ENCODE assay signal across 10 mouse cellular contexts in the genomic region with DNA sequence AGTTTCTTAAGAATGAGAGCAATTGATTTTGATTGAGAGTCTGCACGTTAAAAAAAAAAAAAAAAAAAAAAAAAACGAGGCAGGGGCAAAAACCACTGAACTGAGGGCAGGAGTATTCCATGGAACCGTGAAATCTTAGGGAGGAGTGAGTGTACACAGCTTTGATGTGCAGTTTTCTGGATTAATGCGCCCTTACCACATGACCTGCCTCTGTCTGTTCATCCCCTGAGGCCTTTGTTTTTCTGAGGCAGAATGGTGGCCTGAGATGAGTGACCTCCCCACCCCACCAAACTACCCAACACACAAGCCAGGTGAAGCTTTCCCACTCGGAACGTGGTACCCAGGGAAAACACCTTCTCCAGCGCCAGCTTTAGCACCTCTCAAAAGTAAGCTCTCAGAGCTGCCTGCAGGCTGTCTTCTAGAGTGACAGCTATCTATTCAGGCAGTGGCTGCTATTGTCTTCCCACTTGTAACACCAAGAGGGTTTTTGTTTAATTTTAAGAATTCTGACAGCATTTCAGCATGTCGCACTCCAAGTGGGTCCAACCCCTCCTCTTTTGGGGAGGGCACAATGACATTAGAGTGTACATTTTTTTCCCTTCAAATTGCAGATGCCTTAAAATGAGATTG. TPM values are rescaled to one million over a fixed set of nuclear protein-coding genes. Genes with fewer than 3 reads are reported as not detected.
DNase-seq lines count a peak whose midpoint lies in the region; ATAC-seq and TF ChIP-seq lines count a peak whose summit lies in the region.
"Had no signal": no experiment of that assay in that cellular context is flagged by ENCODE, and none has a peak within 500 bp of the region (broad histone marks: within the 10 kb centered on the region; RNA-seq: fewer than 3 reads in every experiment).

No protein-coding gene starts in this region.

- H3K27me3 ChIP-seq in heart, embryonic 16.5 days (ENCODE audit: control insufficient read depth, insufficient read depth, low read length), result no peaks in the 10 kb centered on the region; the same call in none of the 2 replicates
- 0 out of 2 replicates have a peak, but pooled peaks cover 3% of the 10 kb centered on the region for H3K27me3 ChIP-seq in embryonic facial prominence, embryonic 15.5 days
- H3K27me3 ChIP-seq in hindbrain, postnatal 0 days (ENCODE audit: insufficient read depth, low read length), result 0 out of 2 replicates have a peak, but pooled peaks cover 7% of the 10 kb centered on the region
- no peaks in the 10 kb centered on the region for H3K27me3 ChIP-seq in neural tube, embryonic 11.5 days (ENCODE audit: control insufficient read depth, insufficient read depth, low read length)

- no peak for DNase-seq in heart, postnatal 25 days (ENCODE audit: low spot score)
- no peak for DNase-seq in hindbrain, postnatal 0 days (ENCODE audit: low spot score)
- no peak for DNase-seq in neural tube, embryonic 11.5 days (ENCODE audit: low spot score)
- DNase-seq in ovary, adult 18-20 months (ENCODE audit: low spot score), result no peak
- DNase-seq in layer of hippocampus, postnatal 36 days, result no peak
- no peak for DNase-seq in urinary bladder, postnatal 4 days (ENCODE audit: low spot score in 2 of 2)
- DNase-seq: liver, embryonic 13.5 days; right cerebral cortex, postnatal 14 days had no signal

- intact Hi-C loops in heart, postnatal 25 days (cut with DNase I), result no loop called here

- no peak for ATAC-seq in heart, embryonic 16.5 days (replicated peaks; ENCODE audit: extremely low read depth, insufficient read depth, low FRiP score)
- no peak for ATAC-seq in embryonic facial prominence, embryonic 15.5 days (ENCODE audit: insufficient number of reproducible peaks, low FRiP score, low TSS enrichment, low read depth)
- ATAC-seq in hindbrain, postnatal 0 days, result no peak
- ATAC-seq in neural tube, embryonic 11.5 days (ENCODE audit: insufficient read depth, low FRiP score, low TSS enrichment), result no peak

- H3K4me2 ChIP-seq in heart, embryonic 16.5 days (ENCODE audit: low read depth, low read length), result peak overlapping the region; percentile 50
- H3K4me2 ChIP-seq in embryonic facial prominence, embryonic 15.5 days (replicated peaks), result peak overlapping the region; percentile 48
- H3K4me2 ChIP-seq in hindbrain, postnatal 0 days (ENCODE audit: low read depth, low read length), result peak overlapping the region; percentile 57; the same call in 1 of the 2 replicates
- H3K4me2 ChIP-seq in neural tube, embryonic 11.5 days (ENCODE audit: low read depth), result peak overlapping the region; percentile 48

- TF ChIP-seq CTCF in hindbrain, postnatal 0 days (IDR thresholded peaks at IDR 0.05; ENCODE audit: low read depth), result no peak

- 44% methylated on average over 8 of the region's 8 CpGs for WGBS in heart, embryonic 16.5 days
- WGBS in embryonic facial prominence, embryonic 15.5 days, result 22% methylated on average over 8 of the region's 8 CpGs
- WGBS in hindbrain, postnatal 0 days, result 19% methylated on average over 8 of the region's 8 CpGs
- 13% methylated on average over 8 of the region's 8 CpGs for WGBS in neural tube, embryonic 11.5 days

- no peaks in the 10 kb centered on the region for H3K36me3 ChIP-seq in heart, embryonic 16.5 days (ENCODE audit: control insufficient read depth, insufficient read depth)
- H3K36me3 ChIP-seq in embryonic facial prominence, embryonic 15.5 days, result no peaks in the 10 kb centered on the region
- H3K36me3 ChIP-seq in hindbrain, postnatal 0 days (ENCODE audit: insufficient read depth, low read length), result no peaks in the 10 kb centered on the region
- no peaks in the 10 kb centered on the region for H3K36me3 ChIP-seq in neural tube, embryonic 11.5 days (ENCODE audit: control insufficient read depth, insufficient read depth, low read length)
- H3K36me3 ChIP-seq: liver, embryonic 13.5 days had no signal

- no peak overlapping the region for H3K27ac ChIP-seq in heart, embryonic 16.5 days (ENCODE audit: low read length)
- no peak overlapping the region for H3K27ac ChIP-seq in embryonic facial prominence, embryonic 15.5 days (replicated peaks)
- no peak overlapping the region for H3K27ac ChIP-seq in hindbrain, postnatal 0 days
- H3K27ac ChIP-seq in neural tube, embryonic 11.5 days (ENCODE audit: low read depth, low read length), result no peak overlapping the region
- H3K27ac ChIP-seq: liver, embryonic 13.5 days had no signal

- H3K4me3 ChIP-seq in heart, embryonic 16.5 days (ENCODE audit: low read length), result no peak overlapping the region
- no peak overlapping the region for H3K4me3 ChIP-seq in embryonic facial prominence, embryonic 15.5 days (replicated peaks)
- peak overlapping the region; percentile 19; the same call in 1 of the 2 replicates for H3K4me3 ChIP-seq in hindbrain, postnatal 0 days (ENCODE audit: low read length)
- no peak overlapping the region for H3K4me3 ChIP-seq in neural tube, embryonic 11.5 days (ENCODE audit: low read depth, low read length)
- H3K4me3 ChIP-seq: liver, embryonic 13.5 days had no signal

- H3K9ac ChIP-seq in heart, embryonic 16.5 days (ENCODE audit: low read length), result no peak overlapping the region
- no peak overlapping the region for H3K9ac ChIP-seq in embryonic facial prominence, embryonic 15.5 days
- no peak overlapping the region for H3K9ac ChIP-seq in hindbrain, postnatal 0 days (replicated peaks; ENCODE audit: low read length)
- H3K9ac ChIP-seq in neural tube, embryonic 11.5 days (ENCODE audit: low read length), result no peak overlapping the region; the same call in 1 of the 2 replicates
- H3K9ac ChIP-seq: liver, embryonic 13.5 days had no signal

- no peaks in the 10 kb centered on the region for H3K9me3 ChIP-seq in heart, embryonic 16.5 days (replicated peaks; ENCODE audit: control insufficient read depth, low read length)
- H3K9me3 ChIP-seq in embryonic facial prominence, embryonic 15.5 days (replicated peaks), result no peaks in the 10 kb centered on the region
- H3K9me3 ChIP-seq in hindbrain, postnatal 0 days (ENCODE audit: low read length), result no peaks in the 10 kb centered on the region
- no peaks in the 10 kb centered on the region for H3K9me3 ChIP-seq in neural tube, embryonic 11.5 days (ENCODE audit: control insufficient read depth, low read length)
- H3K9me3 ChIP-seq: liver, embryonic 13.5 days had no signal

- H3K4me1 ChIP-seq in heart, embryonic 16.5 days (ENCODE audit: control insufficient read depth, insufficient read depth, low read length), result peaks cover 4% of the 10 kb centered on the region; the same call in 1 of the 2 replicates
- H3K4me1 ChIP-seq in embryonic facial prominence, embryonic 15.5 days, result peaks cover 7% of the 10 kb centered on the region
- no peaks in the 10 kb centered on the region for H3K4me1 ChIP-seq in hindbrain, postnatal 0 days (ENCODE audit: insufficient read depth, low read length)
- peaks cover 11% of the 10 kb centered on the region for H3K4me1 ChIP-seq in neural tube, embryonic 11.5 days (ENCODE audit: control insufficient read depth, insufficient read depth, low read length)

RNA-seq across cellular contexts. Expression of a gene that starts 23.9 kb away (rescaled TPM):
- 56.1 and 90.4 TPM in 2 replicates for polyA plus RNA-seq in heart, embryonic 16.5 days (2015; fragmentation: Nextera tagmentation; extraction: Ambion mirVana)
- total RNA-seq in heart, postnatal 25 days (2021), result 1 to 10 TPM; 1.4 to 1.6 TPM
- polyA plus RNA-seq in embryonic facial prominence, embryonic 15.5 days (2015; fragmentation: Nextera tagmentation; extraction: Ambion mirVana), result 102 and 103 TPM in 2 replicates
- 17.5 and 21.3 TPM in 2 replicates for total RNA-seq in hindbrain, postnatal 0 days (2014; rRNA removed)
- polyA plus RNA-seq in hindbrain, postnatal 0 days (2015; fragmentation: Nextera tagmentation; extraction: Ambion mirVana), result 12.8 and 14.4 TPM in 2 replicates
- 164 and 178 TPM in 2 replicates for polyA plus RNA-seq in neural tube, embryonic 11.5 days (2014; fragmentation: Nextera tagmentation; extraction: Ambion mirVana)
- total RNA-seq in layer of hippocampus, postnatal 36 days (2021), result 1 to 10 TPM; 6.3 to 6.7 TPM
